Mouse (Mus musculus) E14TG2a.4 (cell line): ENCODE measurements around the gene Muc3.

Experiments used
- H3K27me3 ChIP-seq: 2 replicates; pipeline ENCODE4 v1.6.1; 2014; ENCODE audit warnings: low read length, control low read depth; ENCODE audit not compliant: insufficient read depth
- H3K36me3 ChIP-seq: 2 replicates; pipeline ENCODE4 v1.6.1; 2014; ENCODE audit warnings: low read length, control low read depth; ENCODE audit not compliant: insufficient read depth
- H3K4me1 ChIP-seq: replicated peaks from 2 replicates; pipeline ENCODE4 v1.6.1; 2014; ENCODE audit warnings: low read depth, low read length, control low read depth
- H3K4me3 ChIP-seq: replicated peaks from 2 replicates; pipeline ENCODE4 v1.5.1; 2014; ENCODE audit warnings: mild to moderate bottlenecking, low read length
- H3K9me3 ChIP-seq: 2 replicates; pipeline ENCODE4 v1.6.1; 2014; ENCODE audit warnings: low read length, control low read depth
- CTCF ChIP-seq: conservative IDR thresholded peaks from 2 replicates; pipeline ENCODE4 v1.5.1; 2014; ENCODE audit warnings: low read length
- NANOG ChIP-seq: IDR thresholded peaks from 2 replicates; pipeline ENCODE4 v1.6.1; 2014; ENCODE audit warnings: borderline replicate concordance, low read length, mixed read lengths
- POU5F1 ChIP-seq: IDR thresholded peaks from 2 replicates; pipeline ENCODE4 v1.6.1; 2014; ENCODE audit warnings: low read length, borderline replicate concordance

Gene Muc3

DNA sequence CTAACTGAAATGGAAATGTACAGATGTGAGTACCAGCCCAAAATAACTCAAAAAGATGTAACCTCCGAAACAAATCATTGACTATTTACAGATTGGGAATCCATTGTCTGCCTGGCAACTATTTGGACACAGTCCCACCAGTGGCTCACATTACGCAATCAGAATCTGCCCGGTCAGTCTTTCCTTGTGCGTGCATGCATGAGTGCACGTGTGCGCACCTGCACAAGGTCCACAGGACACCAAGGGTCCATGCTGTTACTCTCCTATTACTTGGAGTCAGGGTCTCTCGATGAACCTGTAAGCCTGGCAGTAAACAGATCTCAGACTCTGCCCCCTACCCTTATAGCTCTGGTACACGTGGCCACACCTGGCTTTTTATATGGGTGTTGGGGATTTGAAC lies 41.5 kb downstream of the Muc3 start:
- H3K36me3 ChIP-seq = peaks cover 3% of the 10 kb centered on the region
- H3K27me3 ChIP-seq = peaks cover 7% of the 10 kb centered on the region
- H3K4me3 ChIP-seq = no peak overlapping the region
- TF ChIP-seq POU5F1 (no peak), CTCF (no peak), NANOG (no peak)
- no peaks in the 10 kb centered on the region; the same call in 1 of the 2 replicates for H3K9me3 ChIP-seq
- H3K4me1 ChIP-seq = peaks cover 33% of the 10 kb centered on the region

DNA sequence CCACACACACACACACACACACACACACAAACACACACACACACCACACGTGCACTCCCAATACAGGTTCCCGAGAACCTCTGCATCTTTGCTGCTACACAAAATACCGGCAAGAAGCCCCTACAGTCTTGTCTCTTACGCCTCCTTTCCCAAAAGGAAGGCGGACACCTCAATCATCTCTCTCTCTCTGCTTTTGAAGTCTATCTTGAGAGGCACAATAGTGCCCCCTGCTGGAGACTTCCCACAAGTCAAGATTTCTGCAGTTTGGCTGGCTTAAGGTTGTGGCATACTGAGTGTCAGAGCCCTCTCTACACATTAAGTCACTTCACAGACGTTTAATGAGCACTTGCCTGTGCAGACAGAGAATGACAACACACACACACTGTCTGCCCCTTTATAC lies 42.1 kb downstream of the Muc3 start:
- no peaks in the 10 kb centered on the region for H3K36me3 ChIP-seq
- peaks cover 6% of the 10 kb centered on the region for H3K27me3 ChIP-seq
- H3K9me3 ChIP-seq = no peaks in the 10 kb centered on the region; the same call in 1 of the 2 replicates
- H3K4me3 ChIP-seq = no peak overlapping the region
- TF ChIP-seq NANOG (no peak), POU5F1 (no peak), CTCF (peak; percentile 78)
- H3K4me1 ChIP-seq = peaks cover 36% of the 10 kb centered on the region

DNA sequence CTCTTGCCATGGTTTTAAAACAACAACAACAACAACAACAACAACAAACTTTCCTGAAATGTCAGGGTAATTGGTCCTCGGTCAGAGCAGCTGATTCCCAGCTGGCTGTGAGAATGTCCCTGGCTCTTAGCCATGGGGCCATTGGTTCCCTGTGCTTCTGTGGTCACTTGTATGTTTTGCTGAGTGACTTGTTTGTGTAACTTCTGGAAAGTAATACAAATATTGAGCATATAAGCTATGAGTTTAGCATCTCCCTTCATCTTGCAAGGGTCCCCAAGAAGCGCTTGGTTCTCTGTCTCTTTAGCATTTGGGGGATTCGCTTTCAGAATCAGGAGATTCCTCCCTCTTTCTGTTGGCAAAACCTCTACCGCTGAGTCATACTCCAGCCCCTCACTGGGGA lies 42.7 kb downstream of the Muc3 start:
- TF ChIP-seq POU5F1 = no peak
- no peak for TF ChIP-seq CTCF
- no peak for TF ChIP-seq NANOG
- Histone ChIP-seq H3K4me1 (peaks cover 40% of the 10 kb centered on the region), H3K36me3 (no peaks in the 10 kb centered on the region), H3K27me3 (peaks cover 7% of the 10 kb centered on the region), H3K4me3 (no peak overlapping the region), H3K9me3 (no peaks in the 10 kb centered on the region; the same call in 1 of the 2 replicates)

DNA sequence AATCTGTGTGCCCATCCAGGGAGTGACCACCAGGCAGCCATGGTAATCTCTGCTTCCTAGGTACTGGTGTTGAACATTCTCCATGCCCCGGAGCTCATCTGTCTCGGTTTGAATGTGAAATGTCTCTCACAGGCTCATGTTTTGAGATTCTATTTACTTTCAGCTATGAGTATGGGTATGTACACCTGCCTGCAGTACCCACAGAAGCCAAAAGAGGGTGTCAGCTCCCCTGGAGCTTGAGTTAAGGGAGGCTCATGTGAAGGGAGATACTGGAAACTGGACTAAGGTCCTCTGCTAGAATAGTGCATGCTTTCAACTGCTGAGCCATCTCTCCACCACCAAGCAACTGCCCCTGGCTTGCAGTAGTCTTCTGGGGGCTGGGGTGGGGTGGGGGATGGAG lies 45.2 kb downstream of the Muc3 start:
- Histone ChIP-seq H3K4me3 (no peak overlapping the region), H3K9me3 (no peaks in the 10 kb centered on the region), H3K4me1 (peaks cover 30% of the 10 kb centered on the region), H3K27me3 (peaks cover 14% of the 10 kb centered on the region), H3K36me3 (no peaks in the 10 kb centered on the region)
- TF ChIP-seq POU5F1 (no peak), CTCF (peak; percentile 62)

DNA sequence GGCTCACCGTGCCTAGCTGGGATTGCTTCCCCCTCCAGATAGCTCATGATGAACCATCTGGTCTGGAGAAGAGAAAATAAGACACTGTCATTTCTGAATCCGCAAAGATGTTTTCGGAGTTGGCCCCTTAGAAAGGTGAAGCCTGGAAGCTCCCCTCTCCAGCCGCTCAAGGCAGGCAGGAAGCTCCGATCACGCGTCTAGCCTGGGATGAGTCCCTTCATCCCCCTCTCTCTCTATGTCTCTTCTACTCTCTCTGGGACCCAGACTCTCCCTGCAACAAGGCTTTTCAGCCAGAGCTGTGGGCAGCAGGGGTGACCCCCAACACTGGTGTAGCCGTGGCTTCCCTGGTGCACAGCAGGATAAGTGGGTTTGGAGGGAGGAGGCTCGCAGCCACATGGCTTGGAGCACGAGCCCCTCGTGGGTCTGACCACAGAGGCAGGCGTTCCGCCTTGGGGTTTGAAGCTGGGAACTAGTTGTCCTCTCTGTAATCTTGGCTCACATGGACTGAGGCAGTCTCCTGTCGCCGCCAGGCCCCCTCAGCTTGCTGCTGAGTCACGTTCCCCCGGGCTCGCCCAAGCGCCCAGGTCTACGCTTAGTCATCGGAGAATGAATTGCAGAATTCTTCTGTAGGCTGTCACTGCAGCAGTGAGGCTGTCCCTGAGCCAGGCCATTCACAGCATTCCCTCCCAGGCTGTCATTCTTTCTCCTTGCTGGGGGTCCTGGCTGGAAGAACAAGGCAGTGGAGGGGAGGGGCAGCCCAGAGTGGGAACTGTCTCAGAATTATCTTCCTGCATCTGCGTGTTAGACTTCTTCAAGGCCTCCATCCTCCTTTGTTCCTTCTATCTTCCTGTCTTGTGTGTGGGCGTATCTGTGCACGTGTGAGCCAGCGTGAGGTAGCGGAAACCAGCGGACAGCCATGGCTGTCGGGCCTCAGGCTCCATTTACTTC lies 46.3 kb downstream of the Muc3 start:
- H3K36me3 ChIP-seq = no peaks in the 10 kb centered on the region
- peaks cover 30% of the 10 kb centered on the region for H3K4me1 ChIP-seq
- no peak for TF ChIP-seq CTCF
- no peak for TF ChIP-seq POU5F1
- no peak for TF ChIP-seq NANOG
- peaks cover 14% of the 10 kb centered on the region for H3K27me3 ChIP-seq
- peak overlapping the region; percentile 65 for H3K4me3 ChIP-seq
- no peaks in the 10 kb centered on the region for H3K9me3 ChIP-seq

DNA sequence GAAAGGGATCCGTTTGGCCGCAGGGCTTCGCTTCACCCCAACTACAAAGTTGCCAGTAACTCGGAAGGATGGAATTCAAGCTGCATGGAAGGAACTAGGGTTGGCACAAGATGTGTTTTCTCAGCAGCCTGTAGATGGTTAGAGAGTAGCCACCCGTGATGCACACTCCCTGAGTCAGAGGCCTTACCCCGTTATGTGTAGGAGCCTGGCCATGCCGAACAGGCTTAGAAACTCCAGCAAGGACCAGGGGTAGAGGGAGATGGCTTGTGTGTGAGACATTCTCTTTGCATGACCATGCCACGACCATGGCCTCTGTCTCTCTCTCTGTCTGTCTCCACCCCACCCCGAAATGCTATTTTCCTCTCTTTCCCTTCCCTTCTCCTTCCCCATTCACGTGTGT lies 47.0 kb downstream of the Muc3 start:
- peaks cover 30% of the 10 kb centered on the region for H3K4me1 ChIP-seq
- H3K4me3 ChIP-seq = peak overlapping the region; percentile 65
- no peaks in the 10 kb centered on the region for H3K36me3 ChIP-seq
- H3K9me3 ChIP-seq = no peaks in the 10 kb centered on the region
- H3K27me3 ChIP-seq = peaks cover 14% of the 10 kb centered on the region
- TF ChIP-seq POU5F1 (no peak), CTCF (no peak), NANOG (no peak)

DNA sequence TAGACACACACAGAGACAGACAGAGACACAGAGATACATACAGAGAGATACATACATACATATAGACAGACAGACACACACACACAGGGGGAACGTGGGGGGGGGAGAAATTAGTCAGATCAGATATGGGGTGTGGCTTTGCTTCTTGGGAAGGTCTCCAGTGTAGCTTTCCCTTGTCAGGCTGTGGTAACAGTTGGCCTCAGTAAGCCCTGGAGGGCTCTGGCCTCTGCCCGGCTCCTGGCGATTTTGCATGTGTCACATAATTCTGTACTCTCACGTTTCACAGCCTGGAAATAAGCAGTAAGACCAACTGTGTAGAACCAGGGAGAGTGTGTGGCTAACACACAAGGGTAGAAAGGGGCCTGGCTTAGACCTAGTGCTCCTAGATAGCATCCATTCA lies 48.5 kb downstream of the Muc3 start:
- Histone ChIP-seq H3K36me3 (no peaks in the 10 kb centered on the region), H3K27me3 (peaks cover 14% of the 10 kb centered on the region), H3K4me1 (peaks cover 23% of the 10 kb centered on the region), H3K9me3 (no peaks in the 10 kb centered on the region), H3K4me3 (no peak overlapping the region)
- TF ChIP-seq CTCF = no peak

DNA sequence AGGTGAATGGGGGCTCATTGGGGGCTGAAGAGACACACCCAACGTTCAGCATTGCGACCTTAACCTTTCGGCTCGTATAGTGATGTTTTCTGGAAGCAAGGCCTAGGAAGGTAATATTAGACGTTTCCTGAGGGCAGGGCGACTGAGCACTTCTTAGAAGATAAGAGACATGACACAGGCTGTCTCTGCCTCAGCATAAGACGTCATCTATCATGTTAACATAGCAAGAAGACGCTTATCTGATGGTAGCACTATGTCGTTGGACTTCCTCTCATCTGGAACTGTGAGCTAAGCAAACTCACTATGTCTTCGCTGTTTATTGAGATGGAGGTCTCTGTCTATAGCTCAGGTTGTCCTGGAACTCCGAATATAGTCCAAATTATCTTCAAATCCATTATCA lies 50.7 kb downstream of the Muc3 start:
- Histone ChIP-seq H3K4me1 (peaks cover 18% of the 10 kb centered on the region), H3K9me3 (no peaks in the 10 kb centered on the region), H3K36me3 (no peaks in the 10 kb centered on the region), H3K4me3 (no peak overlapping the region), H3K27me3 (peaks cover 10% of the 10 kb centered on the region; the same call in 1 of the 2 replicates)
- no peak for TF ChIP-seq POU5F1
- TF ChIP-seq CTCF = no peak
- TF ChIP-seq NANOG = no peak
